Mouse (Mus musculus) E14TG2a.4 (cell line): ENCODE data around the gene Rnf111.

Source experiments
- CTCF ChIP-seq: conservative IDR thresholded peaks from 2 replicates; pipeline ENCODE4 v1.5.1; 2014; ENCODE audit warnings: low read length
- NANOG ChIP-seq: IDR thresholded peaks from 2 replicates; pipeline ENCODE4 v1.6.1; 2014; ENCODE audit warnings: borderline replicate concordance, low read length, mixed read lengths
- POU5F1 ChIP-seq: IDR thresholded peaks from 2 replicates; pipeline ENCODE4 v1.6.1; 2014; ENCODE audit warnings: low read length, borderline replicate concordance

DNA sequence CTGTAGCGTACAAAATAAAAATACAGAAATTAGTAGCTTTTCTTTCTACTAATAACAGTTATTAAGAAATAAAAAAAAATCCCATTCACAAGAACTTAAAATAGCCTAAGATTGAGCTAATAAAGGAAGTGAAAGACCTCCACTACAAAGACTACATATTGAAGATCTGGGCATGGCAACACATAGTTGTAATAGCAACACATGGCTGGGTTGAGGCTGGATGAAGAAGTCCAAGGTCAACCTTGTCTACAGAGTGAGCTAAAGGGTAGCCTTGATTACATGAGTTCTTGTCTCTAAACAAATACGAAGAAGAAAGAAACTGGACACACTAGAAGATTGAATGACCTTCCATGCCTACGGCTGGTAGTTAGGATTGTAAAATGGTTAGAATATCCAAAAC, 20.3 kb upstream of the Rnf111 start:
- TF ChIP-seq CTCF: no peak
- no peak for TF ChIP-seq POU5F1
- TF ChIP-seq NANOG: no peak
